Mouse (Mus musculus): ENCODE data around the gene Olfr644. TPM values are rescaled to one million over a fixed set of nuclear protein-coding genes. Genes with fewer than 3 reads are reported as not detected.

Gene Olfr644
- total and polyA plus RNA-seq, 3 experiments: not detected

DNA sequence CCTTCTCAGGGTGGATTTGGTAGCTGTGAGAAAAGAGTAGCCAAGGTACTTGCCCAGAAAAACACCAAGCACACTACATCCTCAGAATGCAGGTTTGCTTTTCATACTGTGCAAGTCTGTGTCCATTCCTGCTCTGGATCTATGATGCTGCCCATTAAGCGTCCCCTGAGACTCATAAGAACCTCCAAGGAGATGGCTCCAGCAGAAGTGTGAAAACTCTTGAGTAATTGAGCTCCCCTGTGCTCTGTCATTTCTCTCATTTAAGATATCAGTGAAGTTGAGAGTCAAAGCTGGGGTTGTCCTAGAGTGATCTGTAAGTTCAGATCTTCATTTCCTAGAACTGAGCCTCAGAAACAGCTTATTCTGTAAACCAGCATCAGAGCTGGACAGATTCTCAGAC lies 19.1 kb downstream of the Olfr644 start, which contains the start of gene Olfr642:
TSS of gene Olfr642 (minus strand) at position 101 of the 400 bp plus-strand sequence.
- WGBS: 55% methylated on average over 1 of the region's 1 CpGs

DNA sequence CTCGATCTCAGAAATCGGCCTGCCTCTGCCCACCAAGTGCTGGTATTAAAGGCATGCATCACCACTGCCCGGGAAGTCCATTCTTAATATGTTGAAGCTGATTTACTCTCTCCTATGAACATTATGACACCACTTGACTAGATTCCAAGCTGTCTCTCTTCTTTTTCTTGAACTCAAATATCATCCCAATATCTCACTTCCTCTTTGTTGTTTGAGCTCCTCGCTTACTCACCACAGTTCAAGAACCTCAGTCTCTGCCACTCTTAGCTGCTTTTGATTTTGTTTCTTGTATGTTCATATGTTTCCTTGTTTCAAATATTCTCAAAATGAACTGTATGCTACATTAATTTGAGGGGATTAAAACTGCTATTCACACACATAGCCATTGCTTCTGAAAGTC lies 20.9 kb downstream of the Olfr644 start:
- no peaks in the 10 kb centered on the region for H3K36me3 ChIP-seq (ENCODE audit: control insufficient read depth, insufficient read depth, low read length)
- no peak overlapping the region for H3K4me3 ChIP-seq
- no peak overlapping the region for H3K9ac ChIP-seq (ENCODE audit: low read depth, low read length)
- no peaks in the 10 kb centered on the region for H3K4me1 ChIP-seq (ENCODE audit: control insufficient read depth, insufficient read depth, low read length)
- 74% methylated on average over 4 of the region's 4 CpGs for WGBS
- H3K27ac ChIP-seq: no peak overlapping the region
- intact Hi-C loops (cut with DNase I): no loop called here
- DNase-seq: no peak
- TF ChIP-seq EP300 (IDR thresholded peaks at IDR 0.05; ENCODE audit: insufficient read depth, low read depth, low read length) (no peak), POLR2A (IDR thresholded peaks at IDR 0.05; ENCODE audit: insufficient read depth, low read depth, low read length) (no peak), CTCF (IDR thresholded peaks at IDR 0.05) (no peak)
- H3K27me3 ChIP-seq (ENCODE audit: control insufficient read depth, insufficient read depth, low read length): no peaks in the 10 kb centered on the region
- H3K79me2 ChIP-seq (replicated peaks; ENCODE audit: control insufficient read depth, insufficient read depth, low read length): no peaks in the 10 kb centered on the region

More for the DNA sequence above, 19.1 kb downstream of the Olfr644 start, which contains the start of gene Olfr642:
- intact Hi-C loops (cut with DNase I): no loop called here
- no peaks in the 10 kb centered on the region for H3K36me3 ChIP-seq (ENCODE audit: control insufficient read depth, insufficient read depth, low read length)
- H3K9ac ChIP-seq (ENCODE audit: low read depth, low read length): no peak within 1 kb of the TSS
- H3K4me1 ChIP-seq (ENCODE audit: control insufficient read depth, insufficient read depth, low read length): no peaks in the 10 kb centered on the region
- H3K79me2 ChIP-seq (replicated peaks; ENCODE audit: control insufficient read depth, insufficient read depth, low read length): no peaks in the 10 kb centered on the region
- TF ChIP-seq POLR2A (IDR thresholded peaks at IDR 0.05; ENCODE audit: insufficient read depth, low read depth, low read length) (no peak), EP300 (IDR thresholded peaks at IDR 0.05; ENCODE audit: insufficient read depth, low read depth, low read length) (no peak), CTCF (IDR thresholded peaks at IDR 0.05) (no peak)
- no peak within 1 kb of the TSS for H3K4me3 ChIP-seq
- no peaks in the 10 kb centered on the region for H3K27me3 ChIP-seq (ENCODE audit: control insufficient read depth, insufficient read depth, low read length)
- no peak within 1 kb of the TSS for H3K27ac ChIP-seq
- DNase-seq: no peak

- intact Hi-C loops (cut with DNase I): no loop called here
- Histone ChIP-seq H3K27ac (no peak within 1 kb of the TSS), H3K4me1 (ENCODE audit: control insufficient read depth, insufficient read depth, low read length) (no peaks in the 10 kb centered on the region), H3K27me3 (ENCODE audit: control insufficient read depth, insufficient read depth, low read length) (no peaks in the 10 kb centered on the region), H3K9ac (ENCODE audit: low read depth, low read length) (no peak within 1 kb of the TSS), H3K4me3 (no peak within 1 kb of the TSS), H3K79me2 (replicated peaks; ENCODE audit: control insufficient read depth, insufficient read depth, low read length) (no peaks in the 10 kb centered on the region), H3K36me3 (ENCODE audit: control insufficient read depth, insufficient read depth, low read length) (no peaks in the 10 kb centered on the region)
- no peak for DNase-seq
- no peak for TF ChIP-seq CTCF (IDR thresholded peaks at IDR 0.05)
- no peak for TF ChIP-seq POLR2A (IDR thresholded peaks at IDR 0.05; ENCODE audit: insufficient read depth, low read depth, low read length)
- TF ChIP-seq EP300 (IDR thresholded peaks at IDR 0.05; ENCODE audit: insufficient read depth, low read depth, low read length): no peak
- 49% methylated on average over 1 of the region's 1 CpGs for WGBS
Measured at GRCm38 (mm10) chr7:104035145-104035544, 36.5 kb downstream of the Olfr644 start, which contains the start of gene Olfr641. Gene Olfr641, plus strand, starts transcription at chr7:104035445.

DNA sequence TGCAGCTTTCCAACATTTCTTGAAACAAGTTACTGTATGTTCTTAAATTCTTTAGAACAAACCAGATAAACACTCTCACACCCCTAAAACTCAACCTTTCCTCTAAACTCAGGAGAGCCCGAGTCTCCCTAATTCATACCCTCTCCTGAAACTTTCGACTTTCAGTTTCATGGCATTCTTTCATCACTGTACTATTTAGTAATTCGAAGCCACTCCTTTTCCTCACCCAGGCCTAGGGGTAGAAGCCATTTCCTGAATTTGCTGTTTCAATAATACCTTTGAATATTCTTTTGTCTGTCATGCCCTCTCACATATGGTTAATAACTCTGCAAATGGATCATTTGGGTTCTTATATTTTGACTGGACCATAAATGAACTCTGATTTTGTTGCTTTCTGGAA lies 44.7 kb downstream of the Olfr644 start:
- no peaks in the 10 kb centered on the region for H3K36me3 ChIP-seq (ENCODE audit: control insufficient read depth, insufficient read depth, low read length)
- 56% methylated on average over 3 of the region's 3 CpGs for WGBS
- H3K27me3 ChIP-seq (ENCODE audit: control insufficient read depth, insufficient read depth, low read length): no peaks in the 10 kb centered on the region
- no peak overlapping the region for H3K27ac ChIP-seq
- no peak overlapping the region for H3K9ac ChIP-seq (ENCODE audit: low read depth, low read length)
- TF ChIP-seq EP300 (IDR thresholded peaks at IDR 0.05; ENCODE audit: insufficient read depth, low read depth, low read length): no peak
- no peak for TF ChIP-seq POLR2A (IDR thresholded peaks at IDR 0.05; ENCODE audit: insufficient read depth, low read depth, low read length)
- TF ChIP-seq CTCF (IDR thresholded peaks at IDR 0.05): no peak
- no peaks in the 10 kb centered on the region for H3K79me2 ChIP-seq (replicated peaks; ENCODE audit: control insufficient read depth, insufficient read depth, low read length)
- no peak for DNase-seq
- H3K4me1 ChIP-seq (ENCODE audit: control insufficient read depth, insufficient read depth, low read length): no peaks in the 10 kb centered on the region
- no peak overlapping the region for H3K4me3 ChIP-seq
- intact Hi-C loops (cut with DNase I): no loop called here

DNA sequence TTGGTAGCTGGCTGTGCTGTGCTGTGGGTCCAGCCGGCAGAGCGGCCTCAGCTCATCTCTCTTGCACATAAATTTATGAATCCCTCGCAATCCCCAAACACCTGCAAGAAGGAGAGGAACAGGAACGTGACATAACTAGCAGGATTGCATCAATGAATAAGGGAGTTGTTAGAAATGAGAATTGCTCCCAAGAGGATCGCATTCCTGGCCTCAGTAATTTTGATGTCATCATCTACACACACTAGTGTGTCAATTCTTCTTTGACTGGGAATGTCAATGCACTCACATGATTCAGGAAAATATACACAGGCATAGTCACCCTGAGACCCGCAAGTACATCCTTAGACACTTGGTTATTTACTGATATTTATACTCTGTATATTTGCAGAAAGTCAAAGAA lies 46.2 kb downstream of the Olfr644 start, which contains the start of gene Olfr640:
TSS of gene Olfr640 (minus strand) at position 101 of the 400 bp plus-strand sequence.
- Histone ChIP-seq H3K4me1 (ENCODE audit: control insufficient read depth, insufficient read depth, low read length) (no peaks in the 10 kb centered on the region), H3K9ac (ENCODE audit: low read depth, low read length) (no peak within 1 kb of the TSS), H3K36me3 (ENCODE audit: control insufficient read depth, insufficient read depth, low read length) (no peaks in the 10 kb centered on the region), H3K27me3 (ENCODE audit: control insufficient read depth, insufficient read depth, low read length) (no peaks in the 10 kb centered on the region), H3K79me2 (replicated peaks; ENCODE audit: control insufficient read depth, insufficient read depth, low read length) (no peaks in the 10 kb centered on the region), H3K4me3 (no peak within 1 kb of the TSS), H3K27ac (no peak within 1 kb of the TSS)
- no peak for DNase-seq
- intact Hi-C loops (cut with DNase I): no loop called here
- TF ChIP-seq POLR2A (IDR thresholded peaks at IDR 0.05; ENCODE audit: insufficient read depth, low read depth, low read length) (no peak), CTCF (IDR thresholded peaks at IDR 0.05) (no peak), EP300 (IDR thresholded peaks at IDR 0.05; ENCODE audit: insufficient read depth, low read depth, low read length) (no peak)
- 62% methylated on average over 6 of the region's 6 CpGs for WGBS

DNA sequence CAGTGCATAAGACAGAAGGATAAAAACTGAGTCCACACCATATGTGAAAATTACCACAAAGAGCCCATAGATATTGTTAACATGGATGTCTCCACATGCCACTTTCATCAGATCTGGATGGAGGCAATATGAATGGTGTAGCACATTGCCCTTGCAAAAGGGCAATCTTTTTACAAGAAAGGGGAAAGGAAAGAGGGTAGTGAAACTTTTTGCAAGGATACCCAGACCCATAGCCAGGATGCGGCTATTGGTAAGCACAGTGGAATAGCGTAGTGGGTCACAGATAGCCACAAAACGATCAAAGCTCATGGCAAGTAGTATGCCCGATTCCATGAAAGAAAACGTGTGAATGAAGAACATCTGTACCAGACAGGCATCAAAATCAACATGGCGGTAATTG lies 50.0 kb downstream of the Olfr644 start:
- no peak overlapping the region for H3K27ac ChIP-seq
- no peak for TF ChIP-seq EP300 (IDR thresholded peaks at IDR 0.05; ENCODE audit: insufficient read depth, low read depth, low read length)
- TF ChIP-seq CTCF (IDR thresholded peaks at IDR 0.05): no peak
- TF ChIP-seq POLR2A (IDR thresholded peaks at IDR 0.05; ENCODE audit: insufficient read depth, low read depth, low read length): no peak
- intact Hi-C loops (cut with DNase I): no loop called here

More for the DNA sequence above, 50.0 kb downstream of the Olfr644 start:
- no peak for DNase-seq
- no peak overlapping the region for H3K4me3 ChIP-seq
- no peaks in the 10 kb centered on the region for H3K4me1 ChIP-seq (ENCODE audit: control insufficient read depth, insufficient read depth, low read length)
- 83% methylated on average over 6 of the region's 6 CpGs for WGBS
- H3K27me3 ChIP-seq (ENCODE audit: control insufficient read depth, insufficient read depth, low read length): no peaks in the 10 kb centered on the region
- H3K9ac ChIP-seq (ENCODE audit: low read depth, low read length): no peak overlapping the region
- H3K79me2 ChIP-seq (replicated peaks; ENCODE audit: control insufficient read depth, insufficient read depth, low read length): no peaks in the 10 kb centered on the region
- no peaks in the 10 kb centered on the region for H3K36me3 ChIP-seq (ENCODE audit: control insufficient read depth, insufficient read depth, low read length)
